Mouse (Mus musculus) c-Kit-positive CD71-negative TER-119-negative erythroid progenitor cells, embryonic 14.5 days (primary cell): ENCODE measurements around the gene Ak4.
"Not testable (repeated sequence)": the region's sequence is repeated elsewhere in the genome, so short reads cannot be mapped to it uniquely, and the experiment has no call there.

Source experiments
- DNase-seq: peaks from one replicate; pipeline ENCODE4 v3.0.0-alpha.2; 2013; ENCODE audit warnings: low read depth

The Ak4 gene

GRCm38 (mm10) chr4:101419151-101419910 lies at the start of gene Ak4:
TSS of gene Ak4 (plus strand) at chr4:101419277.
- peak; percentile 24 for DNase-seq

- DNase-seq: no peak
Measured at GRCm38 (mm10) chr4:101369738-101370275, 49.3 kb upstream of the Ak4 start.

GRCm38 (mm10) chr4:101372283-101372682 lies 46.8 kb upstream of the Ak4 start:
- no peak for DNase-seq

- no peak for DNase-seq
Measured at GRCm38 (mm10) chr4:101372751-101373150, 46.3 kb upstream of the Ak4 start.

GRCm38 (mm10) chr4:101374104-101374503 lies 45.0 kb upstream of the Ak4 start:
- no peak for DNase-seq

- no peak for DNase-seq
Measured at GRCm38 (mm10) chr4:101376835-101377234, 42.2 kb upstream of the Ak4 start.

- no peak for DNase-seq
Measured at GRCm38 (mm10) chr4:101378241-101378640, 40.8 kb upstream of the Ak4 start.

GRCm38 (mm10) chr4:101378778-101379177 lies 40.3 kb upstream of the Ak4 start:
- DNase-seq: no peak

- no peak for DNase-seq
Measured at GRCm38 (mm10) chr4:101385002-101385401, 34.1 kb upstream of the Ak4 start.

GRCm38 (mm10) chr4:101388246-101388645 lies 30.8 kb upstream of the Ak4 start:
- no peak for DNase-seq

GRCm38 (mm10) chr4:101388656-101389055 lies 30.4 kb upstream of the Ak4 start:
- DNase-seq: not testable (repeated sequence)

GRCm38 (mm10) chr4:101392229-101392628 lies 26.8 kb upstream of the Ak4 start:
- peak; percentile 31 for DNase-seq

- DNase-seq: no peak
Measured at GRCm38 (mm10) chr4:101393292-101393711, 25.8 kb upstream of the Ak4 start.

GRCm38 (mm10) chr4:101395021-101395533 lies 24.0 kb upstream of the Ak4 start:
- DNase-seq: no peak

- DNase-seq: no peak
Measured at GRCm38 (mm10) chr4:101400025-101400594, 19.0 kb upstream of the Ak4 start.

- DNase-seq: no peak
Measured at GRCm38 (mm10) chr4:101401945-101402344, 17.1 kb upstream of the Ak4 start.

GRCm38 (mm10) chr4:101404863-101405262 lies 14.2 kb upstream of the Ak4 start:
- DNase-seq: no peak

- no peak for DNase-seq
Measured at GRCm38 (mm10) chr4:101406411-101407196, 12.5 kb upstream of the Ak4 start.

GRCm38 (mm10) chr4:101416966-101417365 lies 2.1 kb upstream of the Ak4 start:
- no peak for DNase-seq

- DNase-seq: no peak
Measured at GRCm38 (mm10) chr4:101419911-101420880, 1.1 kb downstream of the Ak4 start.

- DNase-seq: no peak
Measured at GRCm38 (mm10) chr4:101422996-101423395, 3.9 kb downstream of the Ak4 start.
